17 mouse cellular contexts compared by ENCODE assay signal in genomic region chr14:61288606-61289286, GRCm38 (mm10). TPM values are rescaled to one million over a fixed set of nuclear protein-coding genes. Genes with fewer than 3 reads are reported as not detected.
DNase-seq lines count a peak whose midpoint lies in the region; ATAC-seq and TF ChIP-seq lines count a peak whose summit lies in the region.
"Had no signal": no experiment of that assay in that cellular context is flagged by ENCODE, and none has a peak within 500 bp of the region (broad histone marks: within the 10 kb centered on the region; RNA-seq: fewer than 3 reads in every experiment).

No protein-coding gene starts in this region.

- WGBS in heart, embryonic 15.5 days = 54% methylated on average over 19 of the region's 19 CpGs
- 4% methylated on average over 19 of the region's 19 CpGs for WGBS in bone marrow, adult 2 months
- WGBS in liver, embryonic 12.5 days (ENCODE audit: insufficient replicate concordance) = 22% methylated on average over 19 of the region's 19 CpGs

- no peak for TF ChIP-seq CTCF in bone marrow, adult 2 months (IDR thresholded peaks at IDR 0.05; ENCODE audit: control insufficient read depth, insufficient read depth, low read length)

- no peak overlapping the region for H3K4me3 ChIP-seq in heart, embryonic 15.5 days
- H3K4me3 ChIP-seq in bone marrow, adult 2 months (replicated peaks; ENCODE audit: control insufficient read depth, low read depth, low read length) = peak overlapping the region; percentile 36
- H3K4me3 ChIP-seq in liver, embryonic 12.5 days = peak overlapping the region; percentile 31
- H3K4me3 ChIP-seq: embryonic facial prominence, embryonic 15.5 days; heart, embryonic 10.5 days; limb, embryonic 15.5 days; neural tube, embryonic 15.5 days had no signal

- TF ChIP-seq POLR2A in bone marrow, adult 2 months (IDR thresholded peaks at IDR 0.05; ENCODE audit: borderline replicate concordance, control insufficient read depth, low read depth, low read length) = no peak

- H3K4me1 ChIP-seq in heart, embryonic 15.5 days (replicated peaks) = peaks cover 5% of the 10 kb centered on the region; the same call in 1 of the 2 replicates
- H3K4me1 ChIP-seq in bone marrow, adult 2 months (ENCODE audit: control insufficient read depth, insufficient read depth, low read length) = peaks cover 4% of the 10 kb centered on the region
- peaks cover 7% of the 10 kb centered on the region; the same call in 1 of the 2 replicates for H3K4me1 ChIP-seq in liver, embryonic 12.5 days
- H3K4me1 ChIP-seq: embryonic facial prominence, embryonic 15.5 days; heart, embryonic 10.5 days; neural tube, embryonic 15.5 days had no signal

- no peak overlapping the region for H3K27ac ChIP-seq in heart, embryonic 15.5 days
- no peak overlapping the region for H3K27ac ChIP-seq in bone marrow, adult 2 months (ENCODE audit: control insufficient read depth, insufficient read depth, low read depth, low read length, poor library complexity)
- H3K27ac ChIP-seq in liver, embryonic 12.5 days = no peak overlapping the region
- H3K27ac ChIP-seq: embryonic facial prominence, embryonic 15.5 days; heart, embryonic 10.5 days; limb, embryonic 15.5 days; neural tube, embryonic 15.5 days had no signal

- no peak overlapping the region for H3K9ac ChIP-seq in heart, embryonic 15.5 days
- no peak overlapping the region for H3K9ac ChIP-seq in liver, embryonic 12.5 days
- H3K9ac ChIP-seq: embryonic facial prominence, embryonic 15.5 days; limb, embryonic 15.5 days; neural tube, embryonic 15.5 days had no signal

- no peaks in the 10 kb centered on the region for H3K9me3 ChIP-seq in heart, embryonic 15.5 days (replicated peaks)
- no peaks in the 10 kb centered on the region for H3K9me3 ChIP-seq in liver, embryonic 12.5 days (replicated peaks)
- H3K9me3 ChIP-seq: embryonic facial prominence, embryonic 15.5 days; heart, embryonic 10.5 days; limb, embryonic 15.5 days; neural tube, embryonic 15.5 days had no signal

- no peaks in the 10 kb centered on the region for H3K27me3 ChIP-seq in heart, embryonic 15.5 days
- H3K27me3 ChIP-seq in liver, embryonic 12.5 days (replicated peaks) = no peaks in the 10 kb centered on the region
- H3K27me3 ChIP-seq: embryonic facial prominence, embryonic 15.5 days; limb, embryonic 15.5 days; neural tube, embryonic 15.5 days had no signal

- H3K4me2 ChIP-seq in heart, embryonic 15.5 days = peak overlapping the region; percentile 16; the same call in 1 of the 2 replicates
- peak overlapping the region; percentile 48 for H3K4me2 ChIP-seq in liver, embryonic 12.5 days
- H3K4me2 ChIP-seq: embryonic facial prominence, embryonic 15.5 days; limb, embryonic 15.5 days; neural tube, embryonic 15.5 days had no signal

- H3K36me3 ChIP-seq in heart, embryonic 15.5 days = no peaks in the 10 kb centered on the region
- H3K36me3 ChIP-seq in liver, embryonic 12.5 days = no peaks in the 10 kb centered on the region
- H3K36me3 ChIP-seq: embryonic facial prominence, embryonic 15.5 days; heart, embryonic 10.5 days; limb, embryonic 15.5 days; neural tube, embryonic 15.5 days had no signal

- no peak for DNase-seq in heart, postnatal 4 days
- no peak for DNase-seq in thymus, postnatal 25 days
- no peak for DNase-seq in B cell, adult 2 months
- DNase-seq: adrenal gland, postnatal 36 days; kidney, adult 9 months; lung, postnatal 36 days; right cerebral cortex, adult 18-20 months had no signal

- ATAC-seq in heart, embryonic 15.5 days (replicated peaks; ENCODE audit: insufficient number of reproducible peaks, insufficient read depth, low FRiP score, low read depth) = no peak
- ATAC-seq in liver, embryonic 12.5 days = no peak
- ATAC-seq in megakaryocyte-erythroid progenitor cell, adult 5-6 weeks (replicated peaks; ENCODE audit: low FRiP score, low TSS enrichment, poor library complexity, severe bottlenecking) = peak; percentile 76
- ATAC-seq: forebrain, embryonic 14.5 days; hindbrain, embryonic 16.5 days had no signal

RNA-seq across cellular contexts. Expression of gene Arl11, which starts 20.8 kb away (rescaled TPM):
- 0.53 and 1.3 TPM in 2 replicates for polyA plus RNA-seq in heart, embryonic 15.5 days (2015; fragmentation: Nextera tagmentation; extraction: Ambion mirVana)
- total RNA-seq in heart, postnatal 4 days (2021) = under 1 TPM; 0.48 to 0.68 TPM
- polyA plus RNA-seq in bone marrow, adult 2 months (2011; ENCODE audit: insufficient read depth, insufficient read length, low replicate concordance, missing spikeins) = 1.8 and 9.2 TPM in 2 replicates
- 1.1 TPM in 2 replicates for polyA plus RNA-seq in liver, embryonic 12.5 days (2016; fragmentation: Nextera tagmentation; extraction: Ambion mirVana)
- 0.99 and 2.4 TPM in 2 replicates for total RNA-seq in megakaryocyte-erythroid progenitor cell, adult 5-6 weeks (2014; fragmentation: Nextera tagmentation)
- 0.46 TPM in 1 of 2 replicates, not detected in the other for total RNA-seq in megakaryocyte-erythroid progenitor cell, adult 5-6 weeks (2017)

RNA-seq across cellular contexts. Expression of gene Sgcg, which starts 30.5 kb away (rescaled TPM):
- 51.0 and 59.1 TPM in 2 replicates for polyA plus RNA-seq in heart, embryonic 15.5 days (2015; fragmentation: Nextera tagmentation; extraction: Ambion mirVana)
- 100 to 1,000 TPM; 145 to 172 TPM for total RNA-seq in heart, postnatal 4 days (2021)
- not detected in 2 replicates for polyA plus RNA-seq in bone marrow, adult 2 months (2011; ENCODE audit: insufficient read depth, insufficient read length, low replicate concordance, missing spikeins)
- polyA plus RNA-seq in liver, embryonic 12.5 days (2016; fragmentation: Nextera tagmentation; extraction: Ambion mirVana) = 0.12 and 0.14 TPM in 2 replicates
- not detected in 2 replicates for total RNA-seq in megakaryocyte-erythroid progenitor cell, adult 5-6 weeks (2014; fragmentation: Nextera tagmentation)
- total RNA-seq in megakaryocyte-erythroid progenitor cell, adult 5-6 weeks (2017) = not detected in 2 replicates

Comparison
In these comparisons a context has a peak if more than half of its experiments do, and no peak if none do; other contexts are left out.
1. RNA of gene Sgcg, which starts 30.5 kb away (polyA plus RNA-seq): 51.0 to 59.1 TPM in heart, embryonic 15.5 days; not detected in bone marrow, adult 2 months and 0.12 to 0.14 TPM in liver, embryonic 12.5 days; every median in the first group is over 10 times any median in the second.